Mouse (Mus musculus): Measurements from ENCODE around the gene Pip5kl1.

- TF ChIP-seq POLR2A (IDR thresholded peaks at IDR 0.05; ENCODE audit: borderline replicate concordance, control insufficient read depth, low read depth, low read length) = no peak
- no peak for TF ChIP-seq CTCF (IDR thresholded peaks at IDR 0.05; ENCODE audit: control insufficient read depth, insufficient read depth, low read length)
Observed at GRCm38 (mm10) chr2:32568149-32568548, 6.4 kb upstream of the Pip5kl1 start.

Measured in bone marrow, adult 2 months (tissue).